Mouse (Mus musculus): Measurements from ENCODE around the gene Asgr2. TPM values are rescaled to one million over a fixed set of nuclear protein-coding genes. Genes with fewer than 3 reads are reported as not detected.
A peak's percentile ranks its signal among the peaks of the same experiment; 100 is the strongest.
"Not testable (repeated sequence)": the region's sequence is repeated elsewhere in the genome, so short reads cannot be mapped to it uniquely, and the experiment has no call there.

Asgr2 gene
- polyA plus RNA-seq, 1 experiment: 1.3 TPM

DNA sequence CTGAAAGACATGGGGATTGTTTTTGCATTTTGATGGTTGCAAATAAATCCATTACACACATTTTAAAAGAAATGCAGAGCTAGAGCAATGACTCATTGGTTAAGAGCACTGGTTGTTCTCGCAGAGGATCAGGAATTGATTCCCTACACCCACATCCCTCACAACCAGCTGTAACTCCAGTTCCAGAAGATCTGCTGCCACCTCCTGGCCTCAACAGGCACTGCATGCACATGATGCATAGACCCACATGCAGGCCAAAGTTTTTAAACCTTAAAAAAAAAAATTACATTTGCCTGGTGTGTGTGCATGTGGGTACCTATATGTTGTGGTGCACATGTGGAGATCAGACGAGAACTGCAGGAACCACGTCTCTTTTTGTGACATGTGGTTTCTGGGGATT is 17.7 kb downstream of the Asgr2 start:
- H3ac ChIP-seq (ENCODE audit: control insufficient read depth, insufficient read length, low read depth): no peak overlapping the region
- no peaks in the 10 kb centered on the region for H3K36me3 ChIP-seq (ENCODE audit: control insufficient read depth, insufficient read depth)
- H3K79me3 ChIP-seq (ENCODE audit: low read depth): no peaks in the 10 kb centered on the region
- no peak for TF ChIP-seq CEBPB (IDR thresholded peaks at IDR 0.05; ENCODE audit: low read depth)
- no peak overlapping the region for H3K4me3 ChIP-seq (ENCODE audit: insufficient read depth, poor library complexity, severe bottlenecking)
- no peaks in the 10 kb centered on the region for H3K27me3 ChIP-seq (ENCODE audit: control insufficient read depth, insufficient read depth, insufficient read length)
- no peaks in the 10 kb centered on the region for H3K79me2 ChIP-seq (ENCODE audit: control insufficient read depth, insufficient read depth)

DNA sequence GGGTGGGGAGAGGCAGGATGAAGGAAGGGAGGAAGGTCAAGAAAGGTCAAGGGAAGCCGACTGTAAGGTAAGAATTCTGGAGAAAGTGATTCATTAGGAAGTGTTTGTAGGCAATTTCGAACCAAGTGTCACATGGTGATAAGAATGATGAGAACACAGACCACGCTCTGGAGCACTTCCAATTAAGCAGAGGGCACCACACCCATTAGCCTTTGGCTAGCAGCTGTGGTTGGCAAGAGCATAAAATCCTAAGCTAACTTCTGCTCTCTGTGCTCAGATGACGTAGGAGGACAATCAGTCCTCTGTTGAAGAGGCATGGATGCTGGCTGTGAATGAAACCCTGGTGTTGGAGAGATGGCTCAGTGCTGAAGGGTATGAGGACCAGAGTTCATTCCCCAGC is 22.1 kb downstream of the Asgr2 start:
- Histone ChIP-seq H3K79me2 (ENCODE audit: control insufficient read depth, insufficient read depth) (no peaks in the 10 kb centered on the region), H3K4me3 (ENCODE audit: insufficient read depth, poor library complexity, severe bottlenecking) (no peak overlapping the region), H3ac (ENCODE audit: control insufficient read depth, insufficient read length, low read depth) (no peak overlapping the region), H3K79me3 (ENCODE audit: low read depth) (no peaks in the 10 kb centered on the region), H3K27me3 (ENCODE audit: control insufficient read depth, insufficient read depth, insufficient read length) (no peaks in the 10 kb centered on the region), H3K36me3 (ENCODE audit: control insufficient read depth, insufficient read depth) (no peaks in the 10 kb centered on the region)
- TF ChIP-seq FOSL1 (IDR thresholded peaks at IDR 0.05; ENCODE audit: insufficient read depth, low read length, poor library complexity, severe bottlenecking) (no peak), MYOG (IDR thresholded peaks at IDR 0.05; ENCODE audit: control insufficient read depth, extremely low read depth, insufficient read length) (no peak), USF1 (IDR thresholded peaks at IDR 0.05; ENCODE audit: low read depth) (peak; percentile 71), MYOD1 (IDR thresholded peaks at IDR 0.05; ENCODE audit: control insufficient read depth, insufficient read length, low read depth) (peak; percentile 13), MAX (IDR thresholded peaks at IDR 0.05) (peak; percentile 57)

DNA sequence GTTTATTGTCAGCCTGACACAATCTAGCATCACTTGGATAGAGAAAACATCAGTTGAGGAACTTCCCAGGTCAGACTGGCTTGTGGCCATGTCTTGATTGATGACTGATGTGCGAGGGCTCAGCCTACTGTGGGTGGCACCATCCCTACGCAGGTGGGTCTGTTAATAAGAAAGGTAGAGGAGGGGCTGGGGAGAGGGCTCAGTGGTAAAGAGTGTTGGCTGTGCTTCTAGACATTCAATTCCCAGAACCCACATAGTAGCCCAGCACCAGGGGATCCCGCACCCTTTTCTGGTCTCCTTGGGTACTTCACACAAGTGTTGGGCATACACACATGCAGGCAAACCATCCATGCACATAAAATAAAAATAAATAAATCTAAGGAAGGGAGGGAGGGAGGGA is 23.5 kb downstream of the Asgr2 start:
- Histone ChIP-seq H3K4me3 (ENCODE audit: insufficient read depth, poor library complexity, severe bottlenecking) (no peak overlapping the region), H3ac (ENCODE audit: control insufficient read depth, insufficient read length, low read depth) (no peak overlapping the region), H3K79me2 (ENCODE audit: control insufficient read depth, insufficient read depth) (no peaks in the 10 kb centered on the region), H3K27me3 (ENCODE audit: control insufficient read depth, insufficient read depth, insufficient read length) (no peaks in the 10 kb centered on the region), H3K79me3 (ENCODE audit: low read depth) (no peaks in the 10 kb centered on the region), H3K36me3 (ENCODE audit: control insufficient read depth, insufficient read depth) (no peaks in the 10 kb centered on the region)
- TF ChIP-seq MAX (IDR thresholded peaks at IDR 0.05) (no peak), MYOD1 (IDR thresholded peaks at IDR 0.05; ENCODE audit: control insufficient read depth, insufficient read length, low read depth) (no peak), FOSL1 (IDR thresholded peaks at IDR 0.05; ENCODE audit: insufficient read depth, low read length, poor library complexity, severe bottlenecking) (no peak), CTCF (IDR thresholded peaks at IDR 0.05; ENCODE audit: control insufficient read depth, insufficient read depth, insufficient read length) (no peak), MYOG (IDR thresholded peaks at IDR 0.05; ENCODE audit: control insufficient read depth, extremely low read depth, insufficient read length) (no peak)

DNA sequence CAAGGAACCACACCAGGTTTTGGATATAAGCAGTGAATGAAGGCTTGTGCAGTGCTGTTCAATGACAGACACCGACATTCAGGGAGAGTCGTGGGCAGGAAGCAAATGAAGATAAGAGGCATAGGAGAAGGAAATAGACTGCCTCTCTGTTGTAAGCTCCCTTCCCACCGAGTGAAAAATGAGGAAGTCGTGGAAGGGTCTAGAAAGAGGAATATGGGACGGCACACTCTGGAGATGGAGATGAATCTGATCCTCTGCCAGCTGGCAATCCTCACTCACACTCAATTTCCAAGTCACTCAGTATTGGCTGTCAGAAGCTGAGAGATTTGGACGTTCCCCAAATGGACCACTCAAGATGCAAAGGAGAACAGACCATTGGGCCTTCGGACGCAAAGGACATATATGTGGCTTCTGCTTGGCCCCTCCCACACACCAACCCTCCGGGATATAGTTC is 37.5 kb downstream of the Asgr2 start, which contains the start of gene Mgl2:
Gene Mgl2 (plus strand): TSS at position 404 of the 454 bp plus-strand sequence.
- H3K27me3 ChIP-seq (ENCODE audit: control insufficient read depth, insufficient read depth, insufficient read length): no peaks in the 10 kb centered on the region
- H3K79me2 ChIP-seq (ENCODE audit: control insufficient read depth, insufficient read depth): no peaks in the 10 kb centered on the region
- no peak within 1 kb of the TSS for H3ac ChIP-seq (ENCODE audit: control insufficient read depth, insufficient read length, low read depth)
- TF ChIP-seq MYOG (IDR thresholded peaks at IDR 0.05; ENCODE audit: control insufficient read depth, extremely low read depth, insufficient read length) (no peak), MAX (IDR thresholded peaks at IDR 0.05) (no peak), USF1 (IDR thresholded peaks at IDR 0.05; ENCODE audit: low read depth) (no peak)
- no peaks in the 10 kb centered on the region for H3K36me3 ChIP-seq (ENCODE audit: control insufficient read depth, insufficient read depth)
- H3K4me3 ChIP-seq (ENCODE audit: insufficient read depth, poor library complexity, severe bottlenecking): no peak within 1 kb of the TSS
- H3K79me3 ChIP-seq (ENCODE audit: low read depth): no peaks in the 10 kb centered on the region

DNA sequence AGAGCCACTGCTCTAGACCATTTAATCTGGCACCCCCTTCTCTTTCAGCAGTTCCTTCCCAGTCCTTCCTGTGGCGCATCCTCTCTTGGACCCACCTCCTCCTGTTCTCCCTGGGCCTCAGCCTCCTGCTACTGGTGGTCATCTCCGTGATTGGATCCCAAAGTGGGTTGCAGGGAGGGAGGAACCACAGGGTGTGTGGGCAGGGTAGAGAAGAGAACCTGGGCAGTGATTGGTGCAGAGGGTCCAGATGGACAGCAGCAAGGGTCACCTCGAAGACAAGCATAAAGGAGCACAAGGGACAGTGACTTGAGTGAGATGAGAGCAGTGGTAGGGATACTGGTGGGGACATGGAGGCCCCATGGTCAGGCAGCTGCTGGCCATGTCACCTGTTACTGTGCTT is 42.6 kb downstream of the Asgr2 start:
- not testable (repeated sequence) for H3K36me3 ChIP-seq (ENCODE audit: control insufficient read depth, insufficient read depth); H3K4me3 ChIP-seq (ENCODE audit: insufficient read depth, poor library complexity, severe bottlenecking); H3K79me3 ChIP-seq (ENCODE audit: low read depth); H3K27me3 ChIP-seq (ENCODE audit: control insufficient read depth, insufficient read depth, insufficient read length); H3ac ChIP-seq (ENCODE audit: control insufficient read depth, insufficient read length, low read depth); H3K79me2 ChIP-seq (ENCODE audit: control insufficient read depth, insufficient read depth)

DNA sequence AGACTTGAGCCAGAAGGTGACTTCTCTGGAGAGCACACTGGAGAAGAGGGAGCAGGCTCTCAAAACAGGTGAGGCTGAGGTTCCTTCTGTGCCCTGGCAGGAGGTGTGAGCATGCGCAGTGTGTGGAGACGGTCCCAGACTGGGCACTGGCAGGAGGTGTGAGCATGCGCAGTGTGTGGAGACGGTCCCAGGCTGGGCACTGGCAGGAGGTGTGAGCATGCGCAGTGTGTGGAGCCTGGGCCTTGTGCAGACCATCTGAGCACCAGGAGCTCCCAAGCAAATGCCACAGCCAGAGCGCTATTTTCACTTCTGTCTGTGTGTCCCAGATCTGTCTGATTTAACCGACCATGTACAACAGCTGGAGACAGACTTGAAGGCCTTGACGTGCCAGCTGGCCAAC is 43.5 kb downstream of the Asgr2 start:
- H3K79me3 ChIP-seq (ENCODE audit: low read depth); H3K27me3 ChIP-seq (ENCODE audit: control insufficient read depth, insufficient read depth, insufficient read length); H3K36me3 ChIP-seq (ENCODE audit: control insufficient read depth, insufficient read depth); H3ac ChIP-seq (ENCODE audit: control insufficient read depth, insufficient read length, low read depth); H3K4me3 ChIP-seq (ENCODE audit: insufficient read depth, poor library complexity, severe bottlenecking); H3K79me2 ChIP-seq (ENCODE audit: control insufficient read depth, insufficient read depth): not testable (repeated sequence)

DNA sequence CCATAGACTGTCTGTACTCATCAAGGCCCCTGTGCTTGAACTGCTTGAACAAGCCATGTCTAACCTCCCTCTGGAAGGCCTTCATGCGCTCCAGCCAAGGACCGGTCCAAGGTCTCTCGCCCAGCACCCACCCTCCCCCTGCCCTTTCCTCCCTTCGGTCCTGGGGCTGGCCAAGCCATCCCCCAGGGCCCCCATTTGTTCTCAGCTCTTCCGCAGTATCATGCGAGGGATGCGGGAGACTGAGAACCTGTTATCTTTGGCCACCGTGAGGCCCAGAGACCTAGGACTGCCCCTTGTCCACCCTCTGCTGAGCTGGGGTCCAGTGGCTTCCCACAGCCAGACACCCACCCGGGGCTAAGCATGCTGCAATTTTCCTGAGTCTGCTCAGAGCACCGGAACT is 46.7 kb downstream of the Asgr2 start:
- no peak overlapping the region for H3ac ChIP-seq (ENCODE audit: control insufficient read depth, insufficient read length, low read depth)
- H3K79me3 ChIP-seq (ENCODE audit: low read depth): no peaks in the 10 kb centered on the region
- TF ChIP-seq MYOG (IDR thresholded peaks at IDR 0.05; ENCODE audit: control insufficient read depth, extremely low read depth, insufficient read length): no peak
- TF ChIP-seq MYOD1 (IDR thresholded peaks at IDR 0.05; ENCODE audit: control insufficient read depth, insufficient read length, low read depth): no peak
- TF ChIP-seq MAX (IDR thresholded peaks at IDR 0.05): no peak
- no peak for TF ChIP-seq CEBPB (IDR thresholded peaks at IDR 0.05; ENCODE audit: low read depth)
- TF ChIP-seq USF1 (IDR thresholded peaks at IDR 0.05; ENCODE audit: low read depth): no peak
- no peak for TF ChIP-seq CTCF (IDR thresholded peaks at IDR 0.05; ENCODE audit: control insufficient read depth, insufficient read depth, insufficient read length)
- no peak for TF ChIP-seq FOSL1 (IDR thresholded peaks at IDR 0.05; ENCODE audit: insufficient read depth, low read length, poor library complexity, severe bottlenecking)

More for the DNA sequence above, 46.7 kb downstream of the Asgr2 start:
- H3K36me3 ChIP-seq (ENCODE audit: control insufficient read depth, insufficient read depth): no peaks in the 10 kb centered on the region
- H3K27me3 ChIP-seq (ENCODE audit: control insufficient read depth, insufficient read depth, insufficient read length): no peaks in the 10 kb centered on the region
- no peaks in the 10 kb centered on the region for H3K79me2 ChIP-seq (ENCODE audit: control insufficient read depth, insufficient read depth)
- no peak overlapping the region for H3K4me3 ChIP-seq (ENCODE audit: insufficient read depth, poor library complexity, severe bottlenecking)
